Mouse (Mus musculus) spleen, postnatal 10 days (tissue): ENCODE data around the gene Cyp4f37.

Experiments used
- DNase-seq, 2 experiments: peaks; one replicate each; pipeline ENCODE4 v3.0.0; 2021 to 2022; ENCODE audit warnings: low spot score in 2 of 2

The Cyp4f37 gene

DNA sequence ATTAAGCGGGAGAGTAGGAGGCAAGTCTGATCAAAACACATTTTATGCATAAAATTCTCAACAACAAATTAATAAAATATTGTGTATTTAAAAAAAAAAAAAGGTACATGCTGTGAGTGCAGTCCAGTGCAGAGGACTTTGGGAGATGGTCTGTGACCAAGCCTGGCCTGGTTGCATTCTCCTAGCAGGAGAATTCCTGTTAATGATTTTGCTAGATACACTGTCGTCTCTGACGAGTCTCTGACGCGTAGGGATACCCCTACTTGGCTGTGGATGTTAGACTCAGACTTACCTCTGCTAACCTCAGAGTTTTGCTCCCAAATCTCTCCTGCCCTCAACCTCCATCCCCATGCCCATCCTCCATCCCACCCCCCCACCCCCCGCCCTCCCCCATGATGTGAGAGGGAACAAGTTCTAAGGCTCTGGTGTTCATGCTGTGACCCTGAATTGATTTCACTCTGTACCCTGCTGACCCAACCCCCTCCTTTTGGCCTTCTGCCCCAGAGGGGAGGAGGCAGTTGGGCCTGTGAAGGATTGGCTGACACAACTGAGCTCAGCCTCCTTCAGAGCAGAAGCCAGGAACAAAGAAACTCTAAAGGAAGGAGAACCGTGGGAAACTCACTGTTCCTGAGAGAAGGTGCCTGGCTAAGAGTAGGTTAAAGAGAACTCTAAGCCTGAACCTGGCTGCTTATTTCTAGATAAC lies 64.1 kb downstream of the Cyp4f37 start, which contains the start of gene Cyp4f15:
Cyp4f15 (plus strand) TSS at position 580 of the 703 bp plus-strand sequence.
- DNase-seq, result no peak
